Mouse (Mus musculus): ENCODE measurements around the gene Ilf3. TPM values are rescaled to one million over a fixed set of nuclear protein-coding genes. Genes with fewer than 3 reads are reported as not detected.

Gene Ilf3
- total RNA-seq, 4 experiments from 2014 or later, result 47.3 to 86.4 (median 66.0) TPM

DNA sequence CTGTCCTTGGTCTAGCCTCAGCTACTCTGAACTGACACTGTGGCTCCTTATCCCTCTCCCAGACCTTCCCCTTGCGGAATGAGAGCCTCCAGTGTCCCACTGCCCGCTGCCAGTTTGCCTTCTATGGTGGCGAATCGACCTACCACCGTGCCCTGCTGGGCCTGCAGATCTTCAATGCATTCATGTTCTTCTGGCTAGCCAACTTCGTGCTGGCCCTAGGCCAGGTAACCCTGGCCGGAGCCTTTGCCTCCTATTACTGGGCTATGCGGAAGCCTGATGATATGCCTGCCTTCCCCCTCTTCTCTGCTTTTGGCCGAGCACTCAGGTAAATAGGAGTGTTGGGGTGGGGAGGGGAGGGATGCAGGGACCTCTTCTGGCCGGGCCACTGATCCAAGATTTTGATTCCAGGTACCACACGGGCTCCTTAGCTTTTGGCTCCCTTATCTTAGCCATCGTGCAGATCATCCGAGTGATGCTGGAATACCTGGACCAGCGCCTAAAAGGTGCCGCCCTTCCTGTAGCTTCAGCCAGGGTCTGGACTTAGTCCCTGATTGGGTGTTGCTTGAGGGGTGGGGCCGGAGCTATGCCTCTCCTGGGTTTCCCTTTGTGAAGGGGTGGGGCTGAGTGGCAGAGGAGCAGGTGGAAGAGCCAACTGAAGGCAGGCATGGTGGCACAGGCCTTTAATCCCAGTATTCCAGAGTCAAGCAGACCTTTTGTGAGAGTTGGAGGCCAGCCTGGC, 20.9 kb upstream of the Ilf3 start:
- DNase-seq, result no peak

DNA sequence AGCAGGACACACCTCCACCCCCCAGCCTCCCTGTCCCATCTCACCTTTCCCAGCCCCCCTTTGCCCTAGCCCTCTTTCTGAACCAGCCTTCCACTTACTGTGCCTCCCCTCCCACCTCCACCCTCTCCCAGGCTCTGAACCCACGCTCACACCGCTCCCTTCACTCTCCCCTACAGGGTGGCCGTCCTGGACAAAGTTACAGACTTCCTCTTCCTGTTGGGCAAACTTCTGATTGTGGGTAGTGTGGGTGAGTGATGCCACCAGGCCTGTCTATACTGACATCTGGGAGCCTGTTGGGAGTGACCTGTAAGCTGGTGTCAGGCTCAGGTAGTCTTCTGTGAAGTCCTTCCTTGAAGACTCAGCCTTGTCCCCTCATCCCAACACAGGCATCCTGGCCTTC, 19.5 kb upstream of the Ilf3 start:
- DNase-seq, result no peak

DNA sequence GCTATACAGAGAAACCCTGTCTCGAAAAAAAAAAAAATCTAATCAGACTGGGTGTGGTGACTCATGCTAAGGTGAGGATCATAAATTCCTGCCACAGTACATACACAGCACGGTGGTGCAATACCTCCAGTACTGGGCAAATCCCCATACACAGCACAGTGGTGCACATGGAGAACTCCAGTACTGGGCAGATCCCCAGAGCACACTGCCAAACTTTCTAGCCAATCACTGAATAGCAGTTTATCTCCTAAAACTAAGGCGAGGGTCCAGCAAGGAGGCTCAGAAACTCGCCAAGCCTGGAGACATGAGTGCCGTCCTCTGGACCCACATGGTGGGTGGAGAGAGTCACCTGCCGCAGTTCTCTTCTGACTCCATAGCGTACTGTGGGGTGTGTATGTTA, 16.5 kb upstream of the Ilf3 start:
- no peak for DNase-seq

DNA sequence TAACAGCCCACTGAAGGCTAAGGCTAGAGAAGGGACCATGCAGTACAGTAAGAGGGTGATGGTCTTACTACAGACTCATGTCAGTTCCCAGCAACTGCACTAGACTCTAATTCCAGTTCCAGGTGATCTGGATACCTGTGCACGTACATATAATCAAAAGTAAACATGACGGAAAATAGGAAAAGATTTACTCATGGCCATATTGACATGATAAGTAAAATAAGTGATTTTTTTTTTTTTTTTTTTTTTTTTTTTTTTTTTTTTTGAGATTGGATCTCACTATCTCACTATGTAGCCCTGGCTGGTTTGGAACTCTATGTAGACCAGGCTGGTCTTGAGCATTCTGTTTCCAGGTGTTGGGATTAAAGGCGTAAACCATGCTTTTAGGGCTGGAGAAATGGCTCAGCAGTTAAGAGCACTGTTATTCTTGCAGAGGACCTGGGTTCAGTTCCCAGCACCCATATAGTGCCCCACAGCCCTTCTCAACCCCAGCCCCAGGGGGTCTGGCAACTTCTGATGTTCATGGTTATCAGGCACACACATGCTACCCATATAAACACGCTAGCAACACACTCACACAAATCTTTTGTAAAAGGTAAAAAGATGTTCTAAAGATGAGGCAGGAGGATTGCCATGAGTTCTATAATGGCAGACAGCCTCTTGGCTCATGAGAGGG, 15.8 kb upstream of the Ilf3 start:
- no peak for DNase-seq

DNA sequence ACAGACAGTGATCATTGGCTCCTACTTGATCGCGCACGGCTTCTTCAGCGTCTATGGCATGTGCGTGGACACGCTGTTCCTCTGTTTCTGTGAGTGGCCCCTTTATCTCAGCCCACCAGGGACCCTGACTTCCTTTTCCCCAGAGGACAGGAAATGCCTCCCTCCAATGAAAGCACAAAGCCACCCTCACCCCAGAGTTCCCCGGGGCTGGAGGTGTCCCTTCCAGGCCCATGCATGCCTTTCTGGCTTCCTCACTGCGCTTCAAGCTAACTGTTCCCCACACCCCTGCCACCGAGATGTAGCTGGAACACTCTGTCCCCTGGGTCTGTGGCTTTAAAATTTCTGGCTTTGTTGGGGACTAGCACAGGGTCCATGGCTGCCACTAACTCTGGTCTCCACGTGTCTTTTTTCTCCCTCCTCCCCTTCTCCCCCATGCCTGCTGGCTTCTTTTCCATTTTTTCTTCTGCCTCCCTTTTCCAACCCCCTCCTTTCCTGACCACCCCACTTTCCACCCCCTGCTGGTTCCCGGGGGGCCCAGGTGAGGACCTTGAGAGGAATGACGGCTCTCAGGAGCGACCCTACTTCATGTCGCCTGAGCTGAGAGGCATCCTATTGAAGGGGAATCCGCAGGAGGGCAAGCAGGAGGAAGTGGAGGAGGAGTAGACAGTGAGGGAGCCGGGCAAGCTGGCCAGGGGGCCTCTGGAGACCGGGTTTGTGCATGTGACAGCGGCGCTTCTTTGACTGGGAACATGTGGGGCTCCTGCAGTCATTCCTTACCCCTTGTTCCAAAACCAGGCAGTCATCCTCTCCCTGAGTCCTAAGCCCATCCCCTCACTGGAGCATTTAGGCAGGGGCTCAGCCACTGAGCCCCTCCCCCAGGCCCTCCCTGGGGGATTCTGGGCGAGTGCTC, 15.0 kb upstream of the Ilf3 start:
- DNase-seq, result no peak

DNA sequence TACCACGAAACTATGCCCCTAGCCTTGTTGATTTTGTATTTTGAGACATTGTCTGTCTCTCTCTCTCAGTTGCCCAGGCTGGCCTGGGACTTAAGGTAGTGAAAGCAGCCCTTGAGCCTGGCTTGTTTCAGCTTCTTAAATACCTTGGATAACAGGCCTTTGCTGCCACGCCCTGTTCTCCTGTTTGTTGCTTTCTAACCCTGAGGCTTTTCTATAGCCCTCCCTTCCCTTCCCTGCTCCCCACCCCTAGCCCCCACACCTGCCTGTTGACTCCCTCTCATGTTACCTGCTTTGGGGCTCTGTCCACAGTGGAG, 14.3 kb upstream of the Ilf3 start:
- DNase-seq, result no peak

DNA sequence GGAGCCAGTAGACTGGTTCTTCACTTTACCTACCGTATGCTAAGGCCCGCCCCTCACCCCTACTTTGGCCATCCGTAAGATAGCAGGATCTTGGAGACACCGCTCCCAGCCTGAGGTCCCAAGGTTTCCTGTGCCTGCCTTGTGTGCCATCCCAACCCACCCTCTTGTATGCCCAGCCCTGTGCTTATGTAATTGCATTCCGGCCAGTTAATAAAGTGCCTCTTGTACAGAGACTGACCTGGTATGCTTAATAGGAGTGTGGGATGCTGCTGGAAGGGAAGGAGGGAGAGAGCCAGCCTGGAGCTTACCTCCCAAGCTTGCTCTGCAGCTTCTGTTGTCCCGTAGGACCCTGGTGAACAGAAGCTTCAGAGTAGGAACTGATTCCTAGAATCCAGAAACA, 12.9 kb upstream of the Ilf3 start:
- no peak for DNase-seq

DNA sequence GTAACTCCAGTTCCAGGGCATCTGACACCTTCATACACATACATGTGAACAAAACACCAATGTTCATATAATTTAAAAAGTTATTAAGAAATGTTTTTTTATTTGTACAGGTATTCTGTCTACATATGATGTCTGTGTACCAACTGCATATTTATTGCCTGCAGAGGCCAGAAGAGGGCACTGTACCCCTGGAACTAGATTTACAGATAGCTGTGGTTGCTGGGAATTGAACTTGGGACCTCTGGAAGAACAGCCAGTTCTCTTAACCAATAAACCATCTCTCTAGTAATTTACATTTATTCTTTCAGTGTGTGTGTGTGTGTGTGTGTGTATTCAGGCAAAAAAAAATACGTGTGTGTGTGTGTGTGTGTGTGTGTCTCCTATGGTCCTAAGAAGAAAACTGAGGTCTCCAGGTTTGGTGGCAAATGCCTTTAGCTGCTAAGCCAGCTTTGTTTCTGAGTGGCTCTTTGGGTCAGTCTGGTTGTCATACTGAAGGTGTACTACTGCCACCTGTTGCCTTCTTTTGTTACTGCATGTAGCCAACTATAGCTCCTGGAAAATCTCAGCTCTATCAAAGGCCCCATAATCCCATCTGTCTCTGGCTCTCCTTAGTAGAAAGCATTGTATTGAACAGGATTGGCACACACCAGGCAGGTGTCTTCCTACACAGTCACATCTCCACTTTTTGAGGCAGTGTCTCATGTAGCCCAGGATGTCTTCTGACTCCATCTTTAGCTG, 10.5 kb upstream of the Ilf3 start:
- peak; percentile 16 for DNase-seq

DNA sequence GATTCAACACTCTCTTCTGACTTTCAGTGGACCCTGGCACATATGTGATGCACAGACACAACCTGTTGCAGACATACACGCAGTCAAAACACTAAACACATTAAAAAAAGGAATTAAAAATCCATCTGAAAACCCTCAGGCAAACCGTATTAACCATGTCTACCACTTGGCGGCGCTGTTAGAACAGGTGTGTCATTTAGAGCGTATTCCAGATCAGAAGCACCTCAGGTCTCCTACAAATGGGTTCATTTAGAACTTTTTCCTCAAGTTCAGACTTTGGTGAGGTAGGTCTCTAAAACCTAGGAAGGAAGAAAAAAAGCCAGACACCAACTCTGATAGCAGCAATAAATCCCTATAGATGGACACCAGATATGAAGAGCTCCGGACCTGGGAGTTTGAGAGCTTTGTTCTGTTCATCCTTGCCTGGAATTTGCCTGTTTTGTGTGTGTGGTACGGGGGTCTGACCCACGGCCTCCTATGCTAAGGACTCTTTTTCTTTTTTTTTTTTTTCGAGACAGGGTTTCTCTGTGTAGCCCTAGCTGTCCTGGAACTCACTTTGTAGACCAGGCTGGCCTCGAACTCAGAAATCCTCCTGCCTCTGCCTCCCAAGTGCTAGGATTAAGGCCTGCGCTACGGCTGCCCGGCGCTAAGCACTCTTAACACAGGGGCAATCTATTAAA, 990 bp upstream of the Ilf3 start:
- peak; percentile 47 for DNase-seq

DNA sequence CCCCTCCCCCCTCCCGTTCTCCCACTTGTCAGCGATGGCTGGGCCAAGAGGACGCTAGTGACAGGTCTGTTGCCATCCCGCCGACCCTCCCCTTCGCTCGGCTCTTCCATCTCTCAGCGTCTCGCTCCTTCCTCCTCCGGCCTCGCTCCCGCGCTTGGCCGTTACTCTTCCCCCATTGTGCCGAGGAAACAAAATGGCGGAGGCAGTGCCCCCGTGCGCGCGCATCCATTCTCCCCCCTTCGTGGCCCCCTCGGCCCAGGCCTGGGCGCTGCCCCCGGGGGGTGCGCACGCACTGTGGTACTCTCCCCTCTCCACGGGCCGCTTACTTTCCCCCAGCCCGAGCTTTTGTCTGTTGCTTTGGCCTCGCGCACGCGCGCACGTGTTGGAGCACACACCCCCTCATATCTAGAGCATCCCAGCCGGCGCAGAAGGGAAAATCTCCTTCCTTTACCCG, 487 bp downstream of the Ilf3 start:
- DNase-seq, result peak; percentile 56

DNA sequence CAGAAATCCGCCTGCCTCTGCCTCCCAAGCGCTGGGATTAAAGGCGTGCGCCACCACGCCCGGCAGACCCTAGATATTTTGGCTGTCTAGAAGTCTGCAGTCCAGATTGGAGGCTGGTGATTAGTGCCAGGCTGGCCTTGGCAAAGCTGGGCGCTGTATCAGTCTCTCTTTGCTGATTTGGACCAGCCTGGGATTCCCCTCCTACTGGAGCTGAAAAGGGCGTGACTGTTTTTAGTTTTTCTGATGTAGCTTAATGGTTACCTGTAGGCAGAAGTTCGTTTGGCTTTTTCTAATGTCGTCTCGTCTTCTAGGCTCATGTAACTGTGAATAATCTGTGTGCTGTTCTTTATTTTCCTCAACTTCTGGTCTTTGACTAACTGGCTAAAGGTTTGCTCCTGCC, 1.4 kb downstream of the Ilf3 start:
- DNase-seq, result no peak

DNA sequence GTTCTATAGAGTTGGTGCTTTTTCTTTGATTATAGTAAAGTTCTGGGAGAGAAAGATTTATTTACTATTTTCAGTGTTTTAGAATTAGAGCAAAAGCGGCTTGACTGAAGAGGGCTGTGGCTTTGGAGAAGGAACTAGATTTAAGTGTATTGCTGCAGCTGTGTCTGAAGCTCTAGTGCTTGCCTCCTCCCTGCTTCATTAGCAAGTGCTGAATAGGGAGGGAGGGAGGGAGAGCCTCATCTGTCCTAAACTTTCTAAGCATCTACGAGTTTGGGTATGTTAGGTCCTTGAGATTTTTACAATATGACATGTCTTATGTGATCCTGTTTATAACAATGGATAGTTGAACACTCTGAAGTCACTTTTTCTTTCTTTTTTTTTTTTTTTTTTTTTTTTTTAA, 3.2 kb downstream of the Ilf3 start:
- DNase-seq, result no peak

DNA sequence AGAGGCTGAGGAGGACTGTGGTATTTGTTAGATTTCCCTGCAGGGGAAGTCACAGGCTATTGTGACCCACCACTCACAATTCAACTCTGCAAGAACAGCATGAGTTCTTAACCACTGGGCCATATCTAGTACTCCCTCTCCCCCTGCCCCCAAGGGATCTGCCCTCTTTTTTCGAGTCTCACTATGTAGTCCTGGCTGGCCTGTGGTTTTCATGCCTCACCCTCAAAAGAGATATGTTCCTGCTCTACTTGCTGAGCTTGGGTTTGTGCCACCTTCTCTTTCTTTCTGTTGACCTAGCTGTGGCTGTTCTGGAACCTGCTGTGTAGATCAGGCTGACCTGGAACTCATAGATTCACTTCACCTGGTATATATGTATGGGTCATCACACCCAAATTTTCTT, 4.8 kb downstream of the Ilf3 start:
- no peak for DNase-seq

DNA sequence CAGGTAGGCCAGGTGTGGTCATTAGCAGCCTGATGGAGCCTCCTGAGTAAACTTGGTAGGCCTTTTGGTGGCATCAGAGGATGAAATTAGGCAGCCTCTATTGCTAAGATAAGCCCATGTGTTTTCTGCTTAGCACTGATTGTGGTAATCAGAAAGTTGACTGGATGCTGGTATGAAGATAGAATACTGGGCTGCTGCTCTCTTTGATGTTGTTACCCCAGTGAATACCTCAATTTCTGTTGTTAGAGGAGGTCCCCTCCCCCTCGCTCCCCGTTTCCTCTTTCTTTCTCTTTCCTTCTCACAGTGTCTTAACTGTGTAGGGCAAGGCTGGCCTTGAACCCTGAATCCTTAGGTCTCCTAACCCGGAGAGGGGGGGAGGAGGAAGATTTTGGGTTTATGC, 11.5 kb downstream of the Ilf3 start:
- no peak for DNase-seq

DNA sequence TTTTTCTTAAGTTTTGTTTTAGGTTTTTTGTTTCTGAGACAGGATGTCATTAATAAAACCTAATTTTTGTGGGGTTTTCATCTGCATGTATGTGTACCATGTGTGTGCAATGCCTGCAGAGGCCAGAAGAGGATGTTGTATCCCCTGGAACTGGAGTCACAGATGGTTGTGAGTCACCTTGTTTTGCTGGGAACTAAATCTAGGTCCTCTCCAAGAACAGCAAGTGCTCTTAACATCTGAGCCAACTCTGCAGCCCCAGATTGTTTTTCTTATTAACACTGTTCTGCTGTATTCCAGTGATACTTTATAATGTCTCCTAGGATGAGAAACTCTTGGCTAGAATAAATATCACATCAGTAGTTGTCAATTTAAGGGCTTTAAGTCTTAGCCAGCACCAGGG, 13.2 kb downstream of the Ilf3 start:
- DNase-seq, result no peak

DNA sequence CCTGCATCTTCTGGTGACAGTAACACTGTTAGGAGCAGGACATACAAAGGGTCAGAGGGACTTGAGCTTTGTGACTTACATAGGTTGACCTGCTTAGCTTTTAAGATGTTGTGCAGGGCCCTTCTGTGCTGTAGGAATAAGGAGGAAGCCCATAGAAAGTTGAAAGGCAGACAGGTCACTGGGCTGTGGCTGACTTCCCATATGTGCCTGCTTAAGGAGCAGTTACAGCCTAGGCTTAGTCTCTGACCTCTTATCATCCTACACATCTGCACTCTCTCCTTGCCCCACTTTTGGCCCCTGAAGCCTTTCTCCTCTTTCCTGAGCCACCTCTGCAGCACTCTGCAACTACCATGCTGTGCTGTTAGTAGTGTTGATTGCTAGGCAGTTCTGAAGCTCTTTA, 16.3 kb downstream of the Ilf3 start:
- DNase-seq, result no peak

DNA sequence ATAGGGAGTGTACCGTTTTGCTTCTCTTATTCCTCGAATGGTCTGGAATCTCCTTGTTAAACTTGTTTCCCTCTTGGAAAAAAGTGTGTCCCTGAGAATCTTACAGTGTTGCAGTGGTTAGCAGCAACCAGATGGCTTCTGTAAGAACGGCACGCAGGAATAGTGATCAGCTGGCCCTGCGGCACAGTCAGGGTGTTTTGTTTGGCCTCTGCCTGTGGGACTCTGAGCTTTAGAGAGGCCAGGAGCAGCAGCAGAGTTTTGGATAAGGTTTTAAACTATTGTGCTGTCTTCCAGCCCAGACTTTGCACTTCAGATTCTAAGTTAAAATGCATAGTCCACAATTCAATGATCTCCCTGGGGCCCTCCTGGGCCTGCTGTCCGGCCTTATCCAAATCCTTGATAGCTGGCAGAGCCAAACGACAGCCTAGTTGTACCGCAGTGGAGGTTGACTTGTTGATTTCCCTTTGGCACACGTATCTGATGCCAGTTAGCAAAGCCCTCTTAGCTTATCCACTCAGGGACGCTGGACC, 25.0 kb downstream of the Ilf3 start:
- DNase-seq, result no peak

DNA sequence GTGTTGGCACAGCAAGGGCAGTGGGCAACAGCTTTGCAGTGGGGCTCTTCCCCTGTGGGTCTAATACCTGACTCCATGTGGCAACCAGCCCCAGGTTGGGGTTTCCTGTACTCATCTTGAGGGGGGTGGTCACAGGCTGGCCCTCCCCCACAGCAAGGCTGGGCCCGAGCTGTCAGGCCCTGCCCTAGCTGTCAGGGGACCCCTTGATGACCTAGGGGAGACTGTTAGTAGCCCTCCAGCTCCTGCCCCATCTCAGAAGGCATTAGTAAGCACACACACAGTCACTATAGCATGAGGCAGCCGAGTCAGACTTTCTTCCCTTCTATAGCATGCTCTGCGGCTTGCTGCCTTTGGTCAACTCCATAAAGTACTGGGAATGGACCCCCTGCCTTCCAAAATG, 28.0 kb downstream of the Ilf3 start:
- no peak for DNase-seq

DNA sequence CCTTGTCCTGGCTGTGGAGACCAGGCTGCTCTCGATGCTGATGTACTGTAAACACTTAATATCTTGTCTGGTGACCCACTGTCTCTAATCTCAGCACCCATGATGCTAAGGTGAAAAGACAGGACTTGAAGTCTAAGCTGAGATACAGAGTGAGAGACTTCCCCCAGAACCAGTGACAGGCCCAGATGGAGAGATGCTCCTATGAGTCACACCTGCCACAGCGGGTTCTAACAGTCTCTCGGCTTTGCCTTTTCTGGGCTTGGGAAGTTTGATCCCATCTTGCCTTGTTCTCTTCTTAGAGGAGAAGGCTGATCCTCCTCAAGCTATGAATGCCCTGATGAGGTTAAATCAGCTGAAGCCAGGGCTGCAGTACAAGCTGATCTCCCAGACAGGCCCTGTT, 29.5 kb downstream of the Ilf3 start:
- DNase-seq, result no peak

DNA sequence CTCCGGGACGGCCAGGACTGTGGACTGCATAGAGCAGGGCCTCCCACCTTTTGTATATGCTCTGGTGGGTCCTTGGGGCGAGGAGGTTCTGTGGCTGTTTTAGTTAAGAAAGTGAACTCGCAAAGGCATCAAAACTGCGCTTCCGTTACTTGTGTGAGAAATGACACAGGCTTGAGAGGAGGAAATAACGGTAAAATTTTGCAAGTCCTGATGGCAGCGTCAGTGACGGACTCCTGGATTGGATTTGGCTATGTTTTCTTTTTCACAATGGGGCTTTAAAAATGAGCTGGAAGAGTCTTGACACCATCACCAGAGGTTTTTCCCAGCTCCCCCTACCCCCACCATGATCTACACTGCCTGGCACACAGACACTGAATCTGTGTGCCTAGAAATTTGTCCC, 33.4 kb downstream of the Ilf3 start:
- no peak for DNase-seq

DNA sequence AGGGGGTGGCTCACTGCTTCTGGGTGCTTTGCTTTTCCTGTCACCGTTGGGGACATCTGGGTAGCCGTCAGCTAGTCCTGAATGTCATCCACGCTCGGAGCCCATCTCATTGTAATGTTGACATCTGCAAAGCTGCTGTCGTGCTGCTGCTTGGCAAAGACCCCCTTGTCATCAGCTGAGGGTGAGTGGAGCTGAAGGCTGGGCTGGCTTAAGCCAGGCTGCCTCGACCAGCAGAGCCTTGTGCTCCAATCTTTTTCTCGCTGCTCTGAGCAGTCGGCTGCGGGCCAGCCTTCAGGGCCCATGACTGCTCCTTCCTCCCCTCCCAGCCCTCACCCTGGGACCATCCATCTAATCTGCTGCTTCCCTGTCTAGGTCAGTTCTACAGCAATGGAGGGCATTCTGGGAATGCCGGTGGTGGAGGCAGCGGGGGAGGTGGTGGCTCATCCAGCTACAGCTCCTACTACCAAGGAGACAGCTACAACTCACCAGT, 35.1 kb downstream of the Ilf3 start:
- DNase-seq, result no peak

DNA sequence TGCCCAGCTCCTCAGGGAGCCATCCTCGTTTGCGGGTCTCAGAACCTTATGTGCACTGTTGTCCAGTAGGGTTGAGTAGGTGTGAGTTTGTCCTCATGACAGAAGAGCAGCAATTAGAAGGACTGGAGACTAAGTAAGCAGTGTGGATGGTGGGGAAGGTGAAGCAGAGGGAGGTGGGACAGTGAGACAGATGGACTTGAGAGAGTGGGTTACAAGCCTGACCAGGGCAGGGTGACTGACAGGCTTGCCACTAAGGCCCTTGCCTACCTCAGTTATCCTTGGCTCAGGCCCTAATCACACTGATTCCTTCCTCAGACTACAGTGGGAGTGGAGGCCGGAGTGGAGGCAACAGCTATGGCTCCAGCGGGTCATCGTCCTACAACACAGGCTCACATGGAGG, 36.1 kb downstream of the Ilf3 start:
- DNase-seq, result no peak
